Mouse (Mus musculus) myocyte (in vitro differentiated cells): ENCODE measurements around the gene C730034F03Rik.

ENCODE experiments used
- E2F4 ChIP-seq: IDR thresholded peaks from one replicate; pipeline ENCODE4 v1.6.1; 2011; ENCODE audit warnings: mild to moderate bottlenecking, control low read depth, moderate library complexity; ENCODE audit not compliant: insufficient read depth
- USF1 ChIP-seq: IDR thresholded peaks from one replicate; pipeline ENCODE4 v1.6.1; 2011; ENCODE audit warnings: low read depth, mild to moderate bottlenecking, control low read depth, moderate library complexity

DNA sequence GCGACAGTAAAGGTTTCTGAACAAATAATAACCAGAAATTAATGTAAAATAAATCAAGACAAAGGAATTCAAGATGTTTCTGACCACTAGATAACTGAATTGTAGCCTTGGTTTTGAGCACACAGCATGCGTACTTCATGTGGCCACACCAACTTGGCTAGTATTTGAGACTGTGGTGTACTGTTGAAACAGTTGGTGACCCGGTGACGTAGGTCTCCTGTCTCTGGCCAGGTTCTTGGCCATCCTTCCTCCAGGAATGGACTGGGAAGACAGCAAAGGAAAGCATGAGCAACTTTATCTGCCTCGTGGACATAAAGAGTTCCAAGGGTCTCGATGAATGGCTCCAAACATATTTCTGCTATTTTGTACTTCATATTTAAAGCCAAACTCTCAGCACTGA, 2.4 kb downstream of the C730034F03Rik start:
- TF ChIP-seq USF1 (no peak), E2F4 (no peak)
